Mouse (Mus musculus) ES-E14 (cell line): ENCODE results near the gene 1700067K01Rik. TPM values are rescaled to one million over a fixed set of nuclear protein-coding genes. Genes with fewer than 3 reads are reported as not detected.

Experiments used
- DNase-seq: peaks from one replicate; pipeline ENCODE4 v3.0.0-alpha.2; 2013; ENCODE audit warnings: low read depth, low spot score
- H3K27ac ChIP-seq: 2 replicates; pipeline ENCODE4 v1.5.1; 2012; ENCODE audit warnings: low read depth, mild to moderate bottlenecking, low read length, moderate library complexity, mixed read lengths; ENCODE audit not compliant: poor library complexity, insufficient read depth, severe bottlenecking
- H3K36me3 ChIP-seq: 2 replicates; pipeline ENCODE4 v1.6.1; 2012; ENCODE audit warnings: mild to moderate bottlenecking, low read length, moderate library complexity, mixed read lengths; ENCODE audit not compliant: control insufficient read depth, poor library complexity, insufficient read depth, severe bottlenecking
- H3K4me1 ChIP-seq, 2 experiments: fragments of 150-350 bp in 1 of 2; sonication (generic) in 1 of 2; 2 replicates each; pipeline ENCODE4 v1.6.1; 2012; ENCODE audit warnings: low read length in 2 of 2, mild to moderate bottlenecking in 1 of 2, mixed read lengths in 1 of 2; ENCODE audit not compliant: control insufficient read depth in 2 of 2, insufficient read depth in 2 of 2, poor library complexity in 1 of 2
- H3K4me3 ChIP-seq, 2 experiments: fragments of 150-350 bp in 1 of 2; sonication (generic) in 1 of 2; 2 replicates each; pipeline ENCODE4 v1.5.1; 2012; ENCODE audit warnings: low read length in 2 of 2, low read depth in 1 of 2, mild to moderate bottlenecking in 1 of 2, mixed read lengths in 1 of 2; ENCODE audit not compliant: insufficient read depth in 1 of 2, poor library complexity in 1 of 2, severe bottlenecking in 1 of 2
- H3K9ac ChIP-seq: 2 replicates; pipeline ENCODE4 v1.6.1; 2012; ENCODE audit warnings: low read depth, mild to moderate bottlenecking, low read length, mixed read lengths; ENCODE audit not compliant: poor library complexity, insufficient read depth, severe bottlenecking
- H3K9me3 ChIP-seq: fragments of 150-350 bp; sonication (generic); 2 replicates; pipeline ENCODE4 v1.6.1; 2012; ENCODE audit warnings: low read depth, mild to moderate bottlenecking, low read length; ENCODE audit not compliant: control insufficient read depth, insufficient read depth
- CHD2 ChIP-seq: IDR thresholded peaks from 2 replicates; pipeline ENCODE4 v1.6.1; 2014; ENCODE audit warnings: mild to moderate bottlenecking, low read depth, low read length, inconsistent platforms
- HCFC1 ChIP-seq: IDR thresholded peaks from 2 replicates; pipeline ENCODE4 v1.6.1; 2012; ENCODE audit warnings: low read length, inconsistent platforms, borderline replicate concordance; ENCODE audit not compliant: insufficient read depth
- MAFK ChIP-seq: IDR thresholded peaks from 2 replicates; pipeline ENCODE4 v1.6.1; 2014; ENCODE audit warnings: mild to moderate bottlenecking, low read depth, low read length, inconsistent platforms; ENCODE audit not compliant: insufficient read depth
- ZC3H11A ChIP-seq: IDR thresholded peaks from 2 replicates; pipeline ENCODE4 v1.6.1; 2012; ENCODE audit warnings: low read depth, mild to moderate bottlenecking, inconsistent platforms, low read length, borderline replicate concordance
- ZNF384 ChIP-seq: IDR thresholded peaks from 2 replicates; pipeline ENCODE4 v1.6.1; 2012; ENCODE audit warnings: low read depth, low read length, inconsistent platforms
- in situ Hi-C, 2 experiments: fragments of 600-800 bp; cut with MboI; formaldehyde crosslinking; loops; one replicate each; pipeline ENCODE4 v1.15.1; 2025; ENCODE audit warnings: low sequenced_read_pairs in 2 of 2, inconsistent platforms in 1 of 2; ENCODE audit not compliant: unreplicated experiment in 2 of 2
- total RNA-seq: library from RNA; depleted of rRNA; stranded (reverse); fragments of 300-350 nt; gene quantifications from 2 replicates; pipeline ENCODE4 v1.2.3, GENCODE M21; 2012

The 1700067K01Rik gene
- total RNA-seq, 1 experiment, result 1.2 TPM

GRCm38 (mm10) chr8:83989243-83989642 is 12.1 kb upstream of the 1700067K01Rik start:
- no peaks in the 10 kb centered on the region for H3K9me3 ChIP-seq
- in situ Hi-C loops, result no loop called here
- H3K9ac ChIP-seq, result no peak overlapping the region
- DNase-seq, result no peak
- peaks cover 0 to 4% of the 10 kb centered on the region in 2 experiments; a peak in 1 of 4 replicates for H3K4me1 ChIP-seq
- no peak overlapping the region for H3K27ac ChIP-seq
- H3K4me3 ChIP-seq, result no peak overlapping the region
- H3K36me3 ChIP-seq, result peaks cover 7% of the 10 kb centered on the region; the same call in 1 of the 2 replicates
- TF ChIP-seq CHD2, result no peak
- TF ChIP-seq MAFK, result no peak
- no peak for TF ChIP-seq ZC3H11A
- TF ChIP-seq ZNF384, result no peak
- TF ChIP-seq HCFC1, result no peak

- Histone ChIP-seq H3K9ac (no peak overlapping the region), H3K36me3 (peaks cover 7% of the 10 kb centered on the region; the same call in 1 of the 2 replicates), H3K27ac (no peak overlapping the region), H3K9me3 (no peaks in the 10 kb centered on the region), H3K4me1 (peaks cover 0 to 4% of the 10 kb centered on the region in 2 experiments; a peak in 1 of 4 replicates), H3K4me3 (no peak overlapping the region)
- in situ Hi-C loops, result no loop called here
- DNase-seq, result no peak
- TF ChIP-seq MAFK (no peak), ZC3H11A (no peak), ZNF384 (no peak), HCFC1 (no peak), CHD2 (no peak)
Measured at GRCm38 (mm10) chr8:83990170-83990569, 11.1 kb upstream of the 1700067K01Rik start.

DNA sequence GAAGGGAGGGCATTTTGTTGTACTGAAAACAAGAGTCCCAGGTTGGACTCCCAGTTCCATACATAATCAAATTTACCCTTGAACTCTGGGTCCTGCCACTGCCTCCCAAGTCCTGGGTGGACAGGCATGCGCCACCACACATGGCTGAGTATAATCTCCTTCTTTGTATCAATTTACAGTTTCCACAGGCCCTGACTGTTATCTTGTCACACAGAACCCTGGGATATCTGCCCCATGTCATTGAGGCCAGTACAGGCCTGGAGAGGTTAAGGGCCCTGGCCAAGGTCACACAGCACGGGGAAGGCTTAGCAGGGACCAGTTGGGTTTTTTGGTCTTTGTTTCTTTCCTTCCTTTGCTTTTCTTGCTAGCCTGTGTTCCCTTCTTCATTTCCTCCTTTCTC is 8.8 kb upstream of the 1700067K01Rik start:
- TF ChIP-seq MAFK (no peak), CHD2 (no peak), ZNF384 (no peak), HCFC1 (no peak), ZC3H11A (no peak)
- in situ Hi-C loops, result no loop called here
- no peak overlapping the region for H3K4me3 ChIP-seq
- no peak overlapping the region for H3K27ac ChIP-seq
- no peak overlapping the region for H3K9ac ChIP-seq
- no peaks in the 10 kb centered on the region for H3K9me3 ChIP-seq
- H3K36me3 ChIP-seq, result no peaks in the 10 kb centered on the region
- peaks cover 0 to 9% of the 10 kb centered on the region in 2 experiments; a peak in 3 of 4 replicates for H3K4me1 ChIP-seq
- no peak for DNase-seq

DNA sequence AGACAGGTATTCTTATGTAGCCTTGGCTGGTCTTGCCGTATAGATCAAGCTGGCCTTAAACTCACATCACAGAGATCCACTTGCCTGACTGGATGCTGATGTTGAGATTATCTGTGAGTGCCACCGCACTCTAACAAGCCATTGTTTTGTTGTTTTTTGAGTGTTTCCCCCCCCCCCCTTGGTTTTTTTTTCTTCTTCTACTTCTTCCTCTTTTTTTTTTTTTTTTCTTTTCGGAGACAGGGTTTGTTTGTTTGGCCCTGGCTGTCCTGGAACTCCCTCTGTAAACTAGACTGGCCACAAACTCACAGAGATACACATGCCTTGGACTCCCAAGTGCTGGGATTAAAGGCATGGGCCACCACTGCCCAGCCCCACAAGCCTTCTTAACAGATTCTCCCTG is 7.3 kb upstream of the 1700067K01Rik start:
- H3K4me3 ChIP-seq, result no peak overlapping the region
- H3K9ac ChIP-seq, result no peak overlapping the region
- TF ChIP-seq ZC3H11A (no peak), CHD2 (no peak), ZNF384 (no peak), HCFC1 (no peak), MAFK (no peak)
- no peaks in the 10 kb centered on the region for H3K9me3 ChIP-seq
- H3K27ac ChIP-seq, result no peak overlapping the region
- no peak for DNase-seq
- H3K4me1 ChIP-seq, result peaks cover 2 to 4% of the 10 kb centered on the region in 2 experiments
- in situ Hi-C loops, result no loop called here
- peaks cover 2% of the 10 kb centered on the region; the same call in 1 of the 2 replicates for H3K36me3 ChIP-seq
